Mouse (Mus musculus): ENCODE data around the gene D17Wsu92e.

D17Wsu92e gene

DNA sequence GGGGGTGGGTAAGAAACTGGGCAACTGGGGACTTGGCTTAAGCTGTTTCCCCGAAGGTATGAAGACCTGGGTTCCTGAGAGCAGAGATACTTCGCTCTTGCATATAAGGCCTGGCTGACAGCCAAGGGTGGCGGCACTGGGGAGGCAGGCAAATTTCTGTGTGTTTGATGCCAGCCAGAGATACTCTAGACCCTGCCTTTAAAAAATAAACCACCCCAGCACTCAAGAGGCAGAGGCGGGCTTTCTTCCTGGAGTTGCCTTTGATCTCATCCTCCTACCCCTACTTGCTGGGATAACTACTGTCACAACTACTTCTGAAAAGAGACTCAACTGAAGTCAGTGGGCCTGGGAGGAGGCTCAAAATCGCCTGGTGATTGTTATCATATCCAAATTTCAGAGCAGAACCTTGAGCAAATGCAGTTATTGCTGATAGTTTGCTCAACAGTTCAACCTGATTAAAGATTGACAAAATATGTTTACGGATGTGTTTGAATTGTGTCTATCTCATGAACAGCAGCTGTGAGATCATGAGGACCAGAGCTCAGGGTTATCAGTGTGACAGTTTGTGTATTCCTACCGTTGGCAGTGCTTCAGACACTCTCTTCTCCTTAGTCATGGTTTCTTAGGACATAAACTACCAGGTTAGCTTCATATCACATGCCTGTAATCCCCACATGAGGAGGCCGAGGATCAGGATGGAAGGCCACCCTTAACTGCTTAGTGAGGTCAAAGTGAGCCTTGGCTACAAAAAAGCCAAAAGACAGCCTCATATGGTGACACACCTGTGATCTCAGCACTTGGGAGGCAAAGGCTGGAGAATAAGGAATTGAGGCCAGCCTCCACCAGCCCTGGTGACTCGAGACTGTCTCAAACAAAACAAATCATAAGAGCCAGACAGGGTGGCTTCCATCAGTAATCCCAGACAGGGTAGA is 1.2 kb upstream of the D17Wsu92e start:
- no peak for DNase-seq

DNA sequence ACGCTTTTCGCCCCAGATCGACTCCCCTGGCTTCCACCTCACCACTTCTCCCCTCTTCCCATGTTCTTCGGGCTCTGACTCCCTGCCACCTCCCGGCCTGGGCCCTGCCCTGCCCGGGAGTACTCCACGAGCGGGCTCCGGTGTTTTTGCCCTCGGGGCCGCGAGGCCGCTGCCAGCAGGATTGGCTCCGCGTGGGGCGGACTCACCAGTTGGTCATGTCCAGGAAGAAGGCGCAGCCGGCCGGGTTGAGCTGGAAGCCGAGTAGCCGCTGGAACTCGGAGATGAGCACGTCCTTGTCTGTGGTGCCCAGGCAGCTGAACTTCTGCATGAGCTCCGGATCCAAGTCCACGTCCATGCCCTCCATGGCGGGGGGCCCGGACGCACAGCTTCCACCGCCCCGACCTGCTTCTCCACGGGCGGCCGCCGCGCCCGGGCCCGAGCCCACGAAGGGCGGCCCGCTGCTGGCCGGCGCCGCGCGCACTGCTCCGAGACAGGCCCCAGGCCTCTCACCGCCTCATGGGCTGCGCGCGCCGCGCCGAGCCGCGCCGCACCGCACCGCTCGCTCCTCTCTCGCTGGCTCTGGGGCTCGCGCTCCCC is 379 bp downstream of the D17Wsu92e start:
- no peak for DNase-seq

DNA sequence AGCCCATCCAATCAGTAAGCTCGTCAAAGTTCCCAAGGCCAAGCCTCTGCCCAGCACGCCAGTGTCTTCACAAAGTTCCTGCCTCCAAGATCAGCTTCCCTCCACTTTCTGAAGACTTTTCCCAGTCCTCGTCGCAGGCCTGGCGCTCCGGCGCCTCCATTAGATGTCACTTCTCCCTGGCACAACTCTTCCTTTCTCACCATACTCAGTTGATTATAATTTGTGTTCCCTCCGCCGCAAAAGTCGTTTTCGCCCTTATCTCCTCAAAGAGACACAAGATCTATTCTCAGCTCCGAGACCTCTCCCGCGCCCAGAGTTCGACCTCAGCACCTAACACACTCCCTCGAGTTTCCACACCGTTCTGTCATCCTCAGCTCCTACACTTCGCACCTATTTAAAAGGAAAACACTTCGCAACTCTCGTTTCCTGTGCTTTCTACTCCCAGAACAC is 902 bp downstream of the D17Wsu92e start:
- no peak for DNase-seq

DNA sequence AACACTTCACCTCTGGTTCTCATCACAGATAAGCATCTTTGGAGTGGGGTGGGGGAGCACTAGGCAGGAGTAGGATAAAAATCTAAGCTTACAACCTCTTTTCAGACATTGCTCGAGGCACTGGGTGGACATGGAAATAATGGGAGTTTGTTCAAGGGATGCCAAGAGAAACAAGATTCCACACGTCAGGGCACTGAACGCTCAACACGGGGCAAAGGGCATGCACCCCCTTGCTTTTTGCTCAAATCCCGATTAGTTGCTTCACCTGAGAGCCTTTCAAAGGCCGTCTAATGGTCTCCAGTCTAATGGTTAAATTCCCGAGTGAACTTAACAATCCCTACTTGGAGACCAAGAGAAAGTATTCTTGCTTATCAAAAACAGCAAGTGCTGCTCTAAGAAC is 1.4 kb downstream of the D17Wsu92e start:
- DNase-seq = no peak

DNA sequence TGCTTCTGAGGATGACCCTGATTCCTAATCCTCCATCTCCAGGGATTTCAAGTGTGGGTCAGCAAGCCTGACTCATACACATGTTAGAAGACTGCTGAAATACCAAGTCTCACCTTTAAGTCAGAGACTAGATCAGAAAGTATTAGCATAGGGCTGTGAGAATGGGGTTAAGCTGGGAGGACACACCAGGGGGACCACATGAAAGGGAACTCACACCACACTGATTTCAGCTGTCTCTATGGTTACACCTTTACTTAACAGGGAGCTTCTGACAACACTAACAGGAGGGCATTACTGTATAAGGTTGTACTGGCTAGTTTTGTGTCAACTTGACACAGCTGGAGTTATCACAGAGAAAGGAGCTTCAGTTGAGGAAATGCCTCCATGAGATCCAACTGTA is 5.8 kb downstream of the D17Wsu92e start:
- DNase-seq = no peak

DNA sequence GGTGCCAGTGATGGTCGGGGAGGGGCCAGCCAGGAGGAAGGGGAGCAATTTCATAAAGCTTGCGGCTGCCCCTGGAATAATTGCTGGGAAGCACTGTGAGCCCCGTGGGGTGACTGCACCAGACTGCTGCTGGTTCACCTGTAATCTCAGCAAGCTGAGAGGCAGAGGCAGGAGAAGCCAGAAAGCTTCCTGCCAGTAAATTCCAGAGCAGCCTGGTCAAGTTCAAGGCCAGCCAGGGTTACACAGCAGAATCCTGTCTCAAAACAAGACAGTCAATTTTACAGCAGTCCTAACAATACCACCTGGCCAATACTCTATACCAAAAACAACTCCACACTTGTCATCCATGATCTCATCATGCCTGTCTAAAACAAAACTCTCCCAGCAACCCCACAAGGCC is 8.5 kb downstream of the D17Wsu92e start:
- DNase-seq = no peak

DNA sequence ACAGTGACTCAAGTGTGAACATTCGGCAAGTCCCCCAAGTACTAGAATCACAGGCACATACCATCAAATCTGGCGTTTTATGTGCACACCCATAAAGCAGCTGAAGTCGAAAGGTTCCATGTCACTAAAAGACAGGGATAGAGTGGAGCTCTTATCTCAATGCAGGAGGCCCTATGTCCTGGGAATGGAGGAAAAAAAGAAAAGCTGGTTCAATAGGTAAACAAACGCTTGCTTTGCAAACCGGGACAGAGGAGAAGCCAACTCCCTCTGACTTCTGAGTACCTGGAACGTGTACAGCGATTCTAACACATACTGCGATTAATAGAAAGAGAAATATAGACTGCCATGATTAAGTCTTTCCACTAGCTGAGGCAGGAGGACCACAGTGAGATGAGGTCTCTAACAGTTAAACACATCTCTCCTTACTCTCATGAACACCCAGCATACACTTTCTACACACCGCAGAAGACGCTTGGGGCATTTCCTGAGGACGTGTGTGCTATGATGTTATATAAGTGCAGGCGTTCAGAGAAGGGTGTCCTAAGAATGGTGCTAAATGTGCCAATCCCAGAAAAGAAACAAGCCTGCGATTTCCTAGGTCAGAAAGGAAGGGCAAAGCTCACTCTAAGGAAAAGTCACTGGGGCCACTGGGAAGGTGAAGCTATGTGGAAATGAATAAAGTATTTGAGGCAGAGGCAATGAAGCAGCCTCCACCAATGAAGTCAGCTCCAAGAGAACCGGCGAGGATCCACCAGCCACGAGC is 9.7 kb downstream of the D17Wsu92e start:
- no peak for DNase-seq

DNA sequence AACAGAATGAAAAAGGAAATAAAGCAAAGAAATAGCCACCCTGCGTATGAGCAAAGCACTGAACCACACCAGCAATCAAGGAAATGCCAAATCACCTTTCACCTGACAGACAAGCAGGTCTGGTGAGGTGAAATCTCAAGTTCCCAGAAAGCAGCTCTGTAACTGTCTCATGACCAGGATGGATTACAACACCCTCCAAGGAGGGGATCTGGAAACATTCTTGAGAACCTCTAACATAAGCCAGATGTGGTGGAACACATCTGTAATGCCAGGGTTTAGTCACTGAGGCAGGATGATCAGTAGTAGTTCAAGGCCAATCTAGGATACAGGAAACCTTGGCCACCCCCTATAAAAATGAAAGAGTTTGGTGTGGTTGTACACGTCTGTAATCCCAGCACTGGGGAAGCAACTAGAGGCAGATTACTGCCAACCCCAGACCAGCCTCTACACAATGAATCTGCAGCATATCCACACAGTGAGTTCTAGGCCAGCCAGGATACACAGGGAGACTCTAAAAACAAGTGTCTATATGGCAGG is 12.8 kb downstream of the D17Wsu92e start:
- no peak for DNase-seq

DNA sequence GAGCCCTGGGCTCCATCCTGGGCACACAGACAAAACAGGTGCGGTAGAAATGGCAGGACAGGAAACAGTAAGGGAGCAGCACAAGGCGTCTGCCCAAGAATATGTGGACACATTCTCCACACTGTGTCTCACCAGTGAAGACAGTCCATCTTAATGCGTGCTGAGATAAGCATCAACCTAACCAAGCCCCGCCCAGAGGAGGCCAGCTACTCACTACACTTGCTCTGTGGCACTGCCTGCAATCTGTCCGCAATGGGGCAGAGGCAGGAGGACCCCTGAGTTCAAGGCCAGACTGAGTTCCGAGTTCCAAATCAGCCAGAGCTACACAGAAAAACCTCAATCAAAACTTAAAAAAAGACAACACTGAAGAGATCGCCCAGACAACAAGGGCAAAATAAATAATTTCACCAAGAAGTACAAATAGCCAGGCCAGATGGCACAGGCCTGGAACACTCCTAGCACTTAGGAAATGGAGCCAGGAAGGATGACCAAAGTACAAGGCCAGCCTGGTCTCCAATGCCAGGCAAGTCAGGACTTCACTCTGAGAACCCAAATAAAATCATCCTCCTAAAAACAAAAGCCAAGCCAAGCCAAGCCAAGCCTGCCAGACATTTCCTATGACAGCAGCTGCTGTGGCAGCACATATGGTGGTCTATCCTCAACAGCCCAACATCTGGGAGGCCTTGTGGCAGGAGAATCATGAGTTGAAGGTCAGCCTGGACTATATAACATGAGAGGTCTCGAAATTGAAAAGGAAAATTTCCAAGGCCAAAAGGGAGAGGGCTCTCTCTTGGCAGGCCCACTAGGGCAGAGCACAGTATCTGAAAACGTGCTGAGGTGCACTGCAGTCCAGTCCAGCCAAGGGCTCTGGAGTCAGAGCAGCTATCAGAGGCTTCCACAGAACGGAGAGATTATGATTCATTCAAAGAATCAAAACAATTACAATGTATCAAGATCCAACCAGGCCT is 15.4 kb downstream of the D17Wsu92e start:
- DNase-seq = no peak

DNA sequence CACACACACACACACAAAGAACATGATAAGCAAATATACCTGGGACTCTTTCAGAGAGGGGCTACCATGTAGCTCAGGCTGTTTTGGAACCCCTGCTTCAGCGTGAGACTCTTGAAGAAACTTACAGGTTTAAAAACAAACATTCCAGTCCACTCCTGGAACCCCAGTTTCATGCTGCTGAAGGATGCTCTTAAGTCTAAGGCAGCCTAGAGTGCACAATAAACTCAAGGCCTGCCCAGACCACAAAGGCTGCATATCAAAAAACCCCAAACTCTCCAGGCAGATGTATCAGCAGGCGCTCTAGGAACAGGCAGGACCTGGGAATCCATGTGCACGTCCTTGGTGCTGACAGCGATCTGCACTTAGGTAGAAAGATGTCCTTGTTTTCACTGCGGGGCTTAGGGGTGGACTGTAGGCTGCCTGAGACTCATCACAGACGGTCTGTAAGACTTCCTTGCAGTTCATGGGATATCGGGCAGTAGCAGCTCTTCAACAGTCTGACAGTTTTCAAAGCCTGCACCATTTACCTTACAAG is 16.2 kb downstream of the D17Wsu92e start:
- DNase-seq = no peak

DNA sequence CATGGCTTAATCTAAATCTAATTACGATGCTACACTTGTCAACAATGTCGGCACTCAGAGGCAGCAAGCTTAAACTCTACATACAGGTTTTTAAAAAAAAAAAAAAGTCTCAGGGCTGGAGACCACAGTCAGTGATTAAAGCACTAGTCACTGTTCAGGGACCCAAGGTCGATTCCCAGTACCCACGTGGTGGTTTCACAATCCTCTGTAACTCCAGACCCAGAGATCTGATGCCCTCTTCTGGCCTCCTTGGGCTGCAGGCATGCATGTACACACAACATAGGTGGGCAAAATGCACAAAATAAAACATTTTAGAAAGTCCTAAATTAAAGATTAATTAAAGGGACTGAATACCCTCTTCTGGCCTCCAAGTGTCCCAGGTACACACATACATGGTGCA is 16.7 kb downstream of the D17Wsu92e start:
- no peak for DNase-seq

DNA sequence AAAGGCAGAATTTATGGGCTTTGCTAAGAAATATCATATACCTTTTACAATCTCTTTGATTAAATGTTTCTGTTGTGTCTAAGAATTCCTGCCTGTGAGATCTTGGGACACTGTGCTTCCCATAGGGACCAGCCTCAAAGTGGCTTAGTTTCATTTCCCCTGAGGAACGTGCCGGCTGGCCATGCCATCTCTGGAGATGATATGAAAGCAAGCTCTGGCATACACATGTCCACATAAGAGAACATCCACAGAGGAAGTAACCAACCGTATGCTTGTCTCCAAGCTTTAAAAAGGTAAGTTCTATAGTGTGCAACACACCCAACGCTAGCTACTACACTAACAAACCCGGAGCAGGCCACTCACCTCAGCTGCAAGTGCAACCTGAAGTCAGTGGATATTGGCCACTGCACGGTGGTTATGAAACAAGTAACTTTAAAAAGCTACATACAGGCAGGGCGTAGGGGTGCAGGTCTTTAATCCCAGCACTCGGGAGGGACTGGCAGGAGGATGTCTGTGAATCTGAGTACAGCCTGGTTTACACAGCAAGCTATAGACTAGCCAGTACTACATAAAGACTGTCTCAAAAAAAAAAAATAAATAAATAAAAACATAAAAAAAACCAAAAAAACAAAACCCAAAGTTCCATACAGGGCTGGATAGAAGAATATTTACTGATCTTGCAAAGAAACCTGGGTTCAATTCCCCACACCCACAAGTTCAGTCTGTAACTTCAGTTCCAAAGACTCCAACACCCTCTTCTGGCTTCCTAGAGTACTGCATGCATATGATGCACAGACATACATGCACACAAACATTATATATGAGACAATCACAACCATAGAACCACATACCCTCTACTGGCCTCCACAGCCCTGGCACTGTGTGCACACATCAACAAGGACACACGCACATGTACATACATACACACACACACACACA is 19.5 kb downstream of the D17Wsu92e start:
- no peak for DNase-seq

DNA sequence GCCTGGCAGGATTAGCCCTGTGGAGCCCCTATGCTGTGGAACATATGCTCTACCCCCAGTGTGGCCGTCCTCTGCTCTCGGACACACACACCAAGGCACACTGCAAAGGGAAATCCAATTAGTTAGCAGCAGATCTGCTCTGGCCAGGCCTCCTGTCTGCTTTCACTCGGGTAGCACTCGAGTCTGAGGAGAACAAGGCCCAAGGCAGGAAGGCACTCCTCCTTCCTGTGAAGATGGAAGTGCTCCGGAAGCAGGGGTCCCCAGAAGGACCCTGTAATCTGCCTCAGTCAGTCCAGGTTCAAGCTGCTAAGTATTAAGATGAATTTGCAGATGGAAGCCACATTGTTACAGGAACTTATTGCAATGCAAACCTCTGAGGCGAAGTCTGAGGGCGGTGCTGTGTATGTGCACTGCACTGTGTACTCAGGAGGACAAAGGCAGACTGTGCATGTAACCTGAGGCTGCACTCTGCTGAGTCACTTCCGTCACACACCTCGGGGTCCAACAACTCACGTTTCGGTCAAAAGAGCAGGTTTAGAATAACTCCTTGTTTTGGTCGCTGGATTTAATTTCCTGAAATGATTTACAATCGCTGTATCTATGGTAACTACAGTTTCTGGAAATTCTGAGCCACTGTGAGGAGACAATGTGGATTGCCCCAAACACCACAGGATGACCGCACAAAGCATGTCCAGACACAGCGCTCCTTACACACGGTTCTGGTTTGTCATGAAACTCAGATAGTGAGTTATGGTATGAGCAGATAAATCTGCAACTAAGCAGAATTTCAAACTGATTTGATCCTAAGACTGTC is 20.5 kb downstream of the D17Wsu92e start:
- DNase-seq = no peak

DNA sequence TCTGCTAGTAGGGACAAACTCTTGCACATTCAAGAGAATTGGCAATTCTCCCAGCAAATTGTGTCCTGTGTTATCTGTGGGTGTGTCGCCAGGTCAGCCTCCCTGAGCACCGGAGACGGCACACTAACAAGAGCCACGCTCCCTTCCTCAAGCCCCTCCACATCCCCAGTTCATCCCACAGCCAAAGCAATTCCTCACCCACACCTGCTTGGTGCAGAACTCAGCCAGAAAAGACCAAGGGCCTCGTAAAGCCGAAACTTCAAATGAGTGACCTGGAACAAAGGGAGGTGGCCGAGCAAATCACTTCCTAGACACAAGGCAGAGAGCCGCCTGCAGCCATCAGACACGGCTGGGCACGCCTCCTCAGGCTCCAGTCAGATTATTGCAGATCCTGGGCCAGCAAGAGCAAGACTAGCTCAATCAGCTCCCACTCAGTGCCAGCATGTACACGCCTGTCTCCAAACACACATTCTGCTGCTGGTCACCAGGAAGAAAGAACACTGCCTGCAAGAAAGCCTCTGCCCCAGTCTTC is 23.0 kb downstream of the D17Wsu92e start:
- peak; percentile 46 for DNase-seq

DNA sequence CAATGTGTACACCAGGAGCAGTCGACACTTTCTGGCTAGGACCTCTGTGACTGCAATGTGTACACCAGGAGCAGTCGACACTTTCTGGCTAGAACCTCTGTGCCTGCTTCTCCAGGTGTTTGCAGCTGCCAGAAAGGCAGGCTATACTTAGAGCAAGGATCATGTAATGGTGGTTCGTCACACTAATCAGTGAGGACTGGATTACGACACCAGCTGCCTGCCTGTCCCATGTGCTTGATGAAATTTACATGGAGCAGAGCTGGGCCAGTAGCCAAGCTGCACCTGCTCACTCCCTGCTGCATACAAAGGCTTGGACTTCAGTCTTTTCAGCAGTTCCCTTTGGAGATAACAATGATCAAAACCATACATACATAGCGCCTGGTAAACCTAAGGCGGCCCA is 23.7 kb downstream of the D17Wsu92e start:
- DNase-seq = peak; percentile 31

DNA sequence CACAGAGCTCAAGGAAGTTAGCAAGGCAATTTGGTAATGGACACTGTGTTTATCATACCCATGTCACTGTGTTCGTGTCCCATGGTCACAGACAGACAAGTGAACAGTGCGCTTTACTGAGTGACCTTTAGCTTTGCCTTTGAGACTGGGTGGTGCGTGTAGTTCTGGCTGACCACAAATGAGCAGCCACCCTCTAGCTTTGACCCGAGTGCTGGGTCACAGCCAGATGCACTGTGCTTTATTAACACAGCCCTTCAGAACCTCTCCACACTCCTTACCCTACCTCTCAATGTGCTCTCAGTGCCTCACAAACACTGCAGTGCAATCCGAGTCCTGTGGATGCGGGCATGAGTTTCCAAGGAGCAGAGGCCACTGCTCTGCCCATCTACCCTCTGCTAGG is 27.3 kb downstream of the D17Wsu92e start:
- no peak for DNase-seq

DNA sequence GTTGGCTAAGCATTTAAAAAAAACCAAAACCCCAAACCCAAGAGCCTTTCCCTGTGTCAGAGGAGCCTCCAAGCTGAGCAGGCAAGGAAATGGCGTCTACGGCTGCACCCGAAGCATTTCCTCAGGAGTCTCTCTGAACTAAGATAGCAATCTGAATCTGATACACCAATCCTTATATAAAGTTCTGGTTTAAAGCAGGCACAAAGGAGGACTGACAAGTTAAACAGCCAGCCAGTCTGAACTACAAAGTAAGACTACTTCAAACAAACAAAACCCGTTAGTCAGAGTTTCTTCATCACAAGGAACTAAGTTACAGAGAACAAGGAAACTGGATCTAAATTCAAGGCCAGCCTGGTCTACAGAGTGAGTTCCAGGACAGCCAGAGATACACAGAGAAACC is 27.9 kb downstream of the D17Wsu92e start:
- DNase-seq = no peak

DNA sequence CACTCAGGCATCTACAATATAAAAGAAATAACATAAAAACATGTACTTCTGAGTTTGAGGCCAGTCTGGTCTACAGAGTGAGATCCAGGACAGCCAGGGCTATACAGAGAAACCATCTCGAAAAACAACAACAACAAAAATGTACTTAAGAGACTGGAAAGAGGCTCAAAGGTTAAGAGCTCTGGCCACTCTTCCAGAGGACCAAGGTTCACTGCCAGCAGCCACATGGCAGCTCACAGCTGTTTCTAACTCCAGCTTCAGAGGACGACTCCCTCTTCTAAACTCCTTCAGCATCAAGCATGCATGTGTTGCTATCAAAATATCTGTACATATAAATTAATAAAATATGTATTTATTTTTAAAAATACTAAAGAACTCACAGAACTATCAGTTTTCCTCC is 28.9 kb downstream of the D17Wsu92e start:
- no peak for DNase-seq

DNA sequence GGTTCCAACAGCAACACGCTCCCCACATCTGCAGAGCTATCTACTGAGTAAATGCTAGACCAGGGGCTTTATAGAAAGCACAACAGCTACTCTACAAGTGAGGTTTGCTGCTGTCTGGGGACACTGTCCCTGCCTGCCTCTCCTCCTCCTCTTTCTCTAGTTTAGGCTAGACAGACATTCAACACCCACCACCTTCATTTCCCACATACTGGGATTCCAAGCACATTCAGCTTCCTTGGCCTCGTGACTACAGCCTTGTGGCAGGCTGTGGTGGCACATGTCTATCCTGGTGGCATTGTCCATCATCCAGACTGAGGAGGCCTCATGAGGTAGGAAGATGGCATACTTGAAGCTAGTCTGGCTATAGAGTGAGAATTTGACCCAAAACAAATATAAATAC is 29.5 kb downstream of the D17Wsu92e start:
- DNase-seq = peak; percentile 27

Data from right cerebral cortex, adult 18-20 months (tissue).